Comparison of ENCODE assay signal across 9 mouse cellular contexts in genomic region chr6:147043633-147044032, GRCm38 (mm10). TPM values are rescaled to one million over a fixed set of nuclear protein-coding genes. Genes with fewer than 3 reads are reported as not detected.
DNase-seq lines count a peak whose midpoint lies in the region; ATAC-seq and TF ChIP-seq lines count a peak whose summit lies in the region.
"Had no signal": no experiment of that assay in that cellular context is flagged by ENCODE, and none has a peak within 500 bp of the region (broad histone marks: within the 10 kb centered on the region; RNA-seq: fewer than 3 reads in every experiment).

No protein-coding gene starts in this region.

- H3K9me3 ChIP-seq in kidney, postnatal 0 days (replicated peaks; ENCODE audit: low read length) = no peaks in the 10 kb centered on the region
- no peaks in the 10 kb centered on the region for H3K9me3 ChIP-seq in embryonic facial prominence, embryonic 10.5 days
- no peaks in the 10 kb centered on the region for H3K9me3 ChIP-seq in intestine, embryonic 16.5 days (ENCODE audit: control insufficient read depth, low read length)

- peaks cover 23% of the 10 kb centered on the region for H3K36me3 ChIP-seq in kidney, postnatal 0 days (ENCODE audit: insufficient read depth, low read length)
- peaks cover 27% of the 10 kb centered on the region for H3K36me3 ChIP-seq in embryonic facial prominence, embryonic 10.5 days (replicated peaks)
- H3K36me3 ChIP-seq in intestine, embryonic 16.5 days (ENCODE audit: control insufficient read depth, insufficient read depth, low read length) = peaks cover 3% of the 10 kb centered on the region; the same call in 1 of the 2 replicates

- no peak for TF ChIP-seq POLR2A in olfactory bulb, adult 2 months (IDR thresholded peaks at IDR 0.05; ENCODE audit: insufficient read depth, low read depth, low read length)

- peaks cover 8% of the 10 kb centered on the region; the same call in 1 of the 2 replicates for H3K4me1 ChIP-seq in kidney, postnatal 0 days (replicated peaks; ENCODE audit: insufficient read depth, low read length)
- H3K4me1 ChIP-seq in embryonic facial prominence, embryonic 10.5 days = peaks cover 13% of the 10 kb centered on the region
- peaks cover 10% of the 10 kb centered on the region for H3K4me1 ChIP-seq in intestine, embryonic 16.5 days (ENCODE audit: control insufficient read depth, insufficient read depth, low read length)
- H3K4me1 ChIP-seq in olfactory bulb, adult 2 months (ENCODE audit: control insufficient read depth, insufficient read depth, low read length) = no peaks in the 10 kb centered on the region

- ATAC-seq in kidney, postnatal 0 days (replicated peaks; ENCODE audit: low FRiP score, low read depth) = no peak
- ATAC-seq in intestine, embryonic 16.5 days = no peak

- DNase-seq in kidney, postnatal 0 days (ENCODE audit: low spot score) = no peak
- DNase-seq in kidney, adult 18-20 months = no peak
- DNase-seq in embryonic facial prominence, embryonic 10.5 days (ENCODE audit: low spot score) = no peak
- DNase-seq in adrenal gland, adult 8-10 months = no peak
- no peak for DNase-seq in left cerebral cortex, adult 18-20 months (ENCODE audit: low spot score in 2 of 2)
- no peak for DNase-seq in ovary, adult 18-20 months (ENCODE audit: low spot score)
- DNase-seq: right cerebral cortex, postnatal 25 days had no signal

- no peak overlapping the region for H3K27ac ChIP-seq in kidney, postnatal 0 days
- 0 out of 2 replicates have a peak overlapping the region, but pooled peaks have one; percentile 99 for H3K27ac ChIP-seq in embryonic facial prominence, embryonic 10.5 days (replicated peaks)
- H3K27ac ChIP-seq in intestine, embryonic 16.5 days (ENCODE audit: low read length) = no peak overlapping the region
- no peak overlapping the region for H3K27ac ChIP-seq in olfactory bulb, adult 2 months (ENCODE audit: insufficient read depth, low read depth, low read length)

- peak overlapping the region; percentile 69 for H3K4me2 ChIP-seq in kidney, postnatal 0 days (ENCODE audit: low read length)
- H3K4me2 ChIP-seq in intestine, embryonic 16.5 days (ENCODE audit: low read depth, low read length) = peak overlapping the region; percentile 78

- peak overlapping the region; percentile 94 for H3K9ac ChIP-seq in kidney, postnatal 0 days (ENCODE audit: low read depth, low read length)
- H3K9ac ChIP-seq in intestine, embryonic 16.5 days (ENCODE audit: low read depth, low read length) = peak overlapping the region; percentile 93

- H3K27me3 ChIP-seq in kidney, postnatal 0 days (ENCODE audit: insufficient read depth, low read length) = no peaks in the 10 kb centered on the region
- H3K27me3 ChIP-seq in embryonic facial prominence, embryonic 10.5 days (replicated peaks; ENCODE audit: low read depth, poor library complexity, severe bottlenecking) = 0 out of 2 replicates have a peak, but pooled peaks cover 4% of the 10 kb centered on the region
- no peaks in the 10 kb centered on the region for H3K27me3 ChIP-seq in intestine, embryonic 16.5 days (replicated peaks; ENCODE audit: control insufficient read depth, insufficient read depth, low read length)

- H3K4me3 ChIP-seq in kidney, postnatal 0 days (replicated peaks; ENCODE audit: low read depth, low read length) = peak overlapping the region; percentile 98
- H3K4me3 ChIP-seq in embryonic facial prominence, embryonic 10.5 days = peak overlapping the region; percentile 88
- peak overlapping the region; percentile 82 for H3K4me3 ChIP-seq in intestine, embryonic 16.5 days (ENCODE audit: low read length)
- peak overlapping the region; percentile 5; the same call in 1 of the 2 replicates for H3K4me3 ChIP-seq in olfactory bulb, adult 2 months (ENCODE audit: insufficient read depth, low read depth, low read length)

- no peak for TF ChIP-seq CTCF in kidney, postnatal 0 days (IDR thresholded peaks at IDR 0.05; ENCODE audit: low read depth)
- no peak for TF ChIP-seq CTCF in olfactory bulb, adult 2 months (IDR thresholded peaks at IDR 0.05; ENCODE audit: insufficient read depth, low read depth, low read length)

- WGBS in kidney, postnatal 0 days = 48% methylated on average over 7 of the region's 7 CpGs
- 56% methylated on average over 7 of the region's 7 CpGs for WGBS in embryonic facial prominence, embryonic 10.5 days
- WGBS in intestine, embryonic 16.5 days = 48% methylated on average over 7 of the region's 7 CpGs
- WGBS in olfactory bulb, adult 2 months = 40% methylated on average over 7 of the region's 7 CpGs

RNA-seq across cellular contexts. Expression of gene Mrps35, which starts 1.1 kb away (rescaled TPM):
- polyA plus RNA-seq in kidney, postnatal 0 days (2015; fragmentation: Nextera tagmentation; extraction: Ambion mirVana) = 132 and 139 TPM in 2 replicates
- 109 and 122 TPM in 2 replicates for polyA plus RNA-seq in embryonic facial prominence, embryonic 10.5 days (2016; fragmentation: Nextera tagmentation; extraction: Ambion mirVana)
- polyA plus RNA-seq in intestine, embryonic 16.5 days (2015; fragmentation: Nextera tagmentation; extraction: Ambion mirVana) = 164 and 182 TPM in 2 replicates
- polyA plus RNA-seq in olfactory bulb, adult 2 months (2012; ENCODE audit: insufficient read depth, insufficient read length, low replicate concordance, missing spikeins) = not detected in 2 replicates
- 10 to 100 TPM; 75.1 to 86.0 (median 81.8) TPM for total RNA-seq in adrenal gland, adult 8-10 months (2022)
- 10 to 100 TPM; 45.3 to 48.1 TPM for total RNA-seq in left cerebral cortex, adult 18-20 months (2021)

RNA-seq across cellular contexts. Expression of gene Rep15, which starts 11.2 kb away (rescaled TPM):
- polyA plus RNA-seq in kidney, postnatal 0 days (2015; fragmentation: Nextera tagmentation; extraction: Ambion mirVana) = 0.70 and 0.84 TPM in 2 replicates
- 1.0 and 1.2 TPM in 2 replicates for polyA plus RNA-seq in embryonic facial prominence, embryonic 10.5 days (2016; fragmentation: Nextera tagmentation; extraction: Ambion mirVana)
- polyA plus RNA-seq in intestine, embryonic 16.5 days (2015; fragmentation: Nextera tagmentation; extraction: Ambion mirVana) = 9.7 and 11.0 TPM in 2 replicates
- not detected in 2 replicates for polyA plus RNA-seq in olfactory bulb, adult 2 months (2012; ENCODE audit: insufficient read depth, insufficient read length, low replicate concordance, missing spikeins)
- 1 to 10 TPM in 3 of 4 experiments, under 1 TPM in 1; 0.70 to 2.7 (median 1.2) TPM for total RNA-seq in adrenal gland, adult 8-10 months (2022)
- total RNA-seq in left cerebral cortex, adult 18-20 months (2021) = 1 to 10 TPM; 1.4 to 2.6 TPM

RNA-seq across cellular contexts. Expression of gene Mansc4, which starts 43.2 kb away (rescaled TPM):
- 3.7 and 4.3 TPM in 2 replicates for polyA plus RNA-seq in kidney, postnatal 0 days (2015; fragmentation: Nextera tagmentation; extraction: Ambion mirVana)
- polyA plus RNA-seq in embryonic facial prominence, embryonic 10.5 days (2016; fragmentation: Nextera tagmentation; extraction: Ambion mirVana) = 0.62 and 2.0 TPM in 2 replicates
- polyA plus RNA-seq in intestine, embryonic 16.5 days (2015; fragmentation: Nextera tagmentation; extraction: Ambion mirVana) = 1.5 and 2.3 TPM in 2 replicates
- not detected in 2 replicates for polyA plus RNA-seq in olfactory bulb, adult 2 months (2012; ENCODE audit: insufficient read depth, insufficient read length, low replicate concordance, missing spikeins)
- total RNA-seq in adrenal gland, adult 8-10 months (2022) = under 1 TPM in 2 of 4 experiments, not detected in 2; 0.35 to 0.80 TPM
- total RNA-seq in left cerebral cortex, adult 18-20 months (2021) = under 1 TPM in 1 of 2 experiments, not detected in 1; 0.33 TPM

RNA-seq across cellular contexts. Expression of gene Klhl42, which starts 47.5 kb away (rescaled TPM):
- 5.7 and 6.0 TPM in 2 replicates for polyA plus RNA-seq in kidney, postnatal 0 days (2015; fragmentation: Nextera tagmentation; extraction: Ambion mirVana)
- 6.5 and 6.8 TPM in 2 replicates for polyA plus RNA-seq in embryonic facial prominence, embryonic 10.5 days (2016; fragmentation: Nextera tagmentation; extraction: Ambion mirVana)
- 4.6 and 5.2 TPM in 2 replicates for polyA plus RNA-seq in intestine, embryonic 16.5 days (2015; fragmentation: Nextera tagmentation; extraction: Ambion mirVana)
- polyA plus RNA-seq in olfactory bulb, adult 2 months (2012; ENCODE audit: insufficient read depth, insufficient read length, low replicate concordance, missing spikeins) = not detected in 2 replicates
- 10 to 100 TPM; 23.3 to 27.7 (median 24.8) TPM for total RNA-seq in adrenal gland, adult 8-10 months (2022)
- 10 to 100 TPM; 22.0 to 22.1 TPM for total RNA-seq in left cerebral cortex, adult 18-20 months (2021)

Comparison
In these comparisons a context has a peak if more than half of its experiments do, and no peak if none do; other contexts are left out.
1. H3K4me3 ChIP-seq: peak in every context shown above with its lines; median percentile 98 in kidney, postnatal 0 days; 88 in embryonic facial prominence, embryonic 10.5 days; 82 in intestine, embryonic 16.5 days; 5 in olfactory bulb, adult 2 months.
2. RNA of gene Mrps35, which starts 1.1 kb away (polyA plus RNA-seq): 164 to 182 TPM in intestine, embryonic 16.5 days, 132 to 139 TPM in kidney, postnatal 0 days and 109 to 122 TPM in embryonic facial prominence, embryonic 10.5 days; not detected in olfactory bulb, adult 2 months; every median in the first group is over 100 times any median in the second.